In the genomic region with DNA sequence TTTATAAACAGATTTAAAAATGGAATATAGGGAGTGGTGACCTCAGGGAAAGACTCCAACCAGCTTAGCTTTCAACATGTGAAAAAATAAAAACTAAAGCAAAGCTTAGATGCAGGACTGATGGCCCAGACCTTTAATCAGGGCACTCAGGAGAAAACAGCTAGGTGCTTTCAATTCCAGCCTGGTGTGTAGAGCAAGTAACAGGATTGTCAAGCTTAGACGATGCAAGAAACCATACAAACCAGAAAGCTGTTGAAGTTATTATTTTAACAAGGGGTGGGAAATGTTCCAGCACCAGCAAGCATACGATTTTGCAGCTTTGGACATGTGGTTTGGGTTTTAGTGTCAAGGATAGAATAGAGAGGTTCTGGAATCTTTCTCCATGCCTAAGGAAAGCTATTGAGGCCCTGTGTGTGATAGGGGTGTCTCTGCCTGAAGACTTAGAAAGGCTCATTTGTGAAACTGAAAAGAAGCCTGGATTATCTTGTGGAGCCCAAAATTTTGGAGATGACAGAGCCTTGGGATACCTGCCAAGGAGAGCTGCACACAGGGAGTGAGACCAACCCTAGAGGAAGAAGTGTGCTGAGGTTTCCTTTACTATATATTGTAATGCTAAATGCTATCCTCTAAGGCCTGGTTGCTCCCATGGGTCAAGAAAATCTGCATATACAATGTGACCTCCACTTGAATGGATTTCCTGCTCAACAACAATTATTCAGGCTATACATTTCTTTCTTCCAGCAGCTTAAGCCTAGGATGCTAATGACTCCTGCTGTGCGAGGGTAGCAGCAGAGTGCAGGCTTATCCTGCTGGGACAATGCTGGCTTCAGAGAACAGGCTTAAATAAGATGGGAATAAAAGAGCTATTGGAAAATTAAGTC, we compare ENCODE assay signal across 20 mouse cellular contexts.
A peak's percentile ranks its signal among the peaks of the same experiment; 100 is the strongest.
DNase-seq lines count a peak whose midpoint lies in the region; ATAC-seq and TF ChIP-seq lines count a peak whose summit lies in the region.
"Had no signal": no experiment of that assay in that cellular context is flagged by ENCODE, and none has a peak within 500 bp of the region (broad histone marks: within the 10 kb centered on the region; RNA-seq: fewer than 3 reads in every experiment).

No protein-coding gene starts in this region.

- H3K4me1 ChIP-seq in hindbrain, embryonic 12.5 days = 0 out of 2 replicates have a peak, but pooled peaks cover 3% of the 10 kb centered on the region
- no peaks in the 10 kb centered on the region for H3K4me1 ChIP-seq in hindbrain, embryonic 16.5 days (ENCODE audit: control insufficient read depth, insufficient read depth, low read depth, low read length)
- H3K4me1 ChIP-seq in forebrain, embryonic 14.5 days (ENCODE audit: control insufficient read depth, insufficient read depth, low read length) = no peaks in the 10 kb centered on the region
- no peaks in the 10 kb centered on the region for H3K4me1 ChIP-seq in midbrain, embryonic 16.5 days (ENCODE audit: control insufficient read depth, insufficient read depth, low read length)
- H3K4me1 ChIP-seq: embryonic facial prominence, embryonic 13.5 days; hindbrain, embryonic 15.5 days; megakaryocyte, embryonic 14.5 days; neural tube, embryonic 12.5 days had no signal

- no peak for TF ChIP-seq CTCF in brain, embryonic 14.5 days (IDR thresholded peaks at IDR 0.05; ENCODE audit: borderline replicate concordance, extremely low read depth, insufficient read depth, insufficient read length)

- peak; percentile 89 for DNase-seq in brain, embryonic 14.5 days (ENCODE audit: low read depth)
- DNase-seq in forebrain, embryonic 14.5 days (ENCODE audit: low spot score) = peak; percentile 64
- DNase-seq in gastrocnemius, postnatal 4 days (ENCODE audit: low spot score in 2 of 2) = no peak
- DNase-seq in right cerebral cortex, postnatal 10 days (ENCODE audit: low spot score in 2 of 2) = no peak
- no peak for DNase-seq in left cerebral cortex, adult 9 months (ENCODE audit: low spot score in 2 of 2)
- DNase-seq: adrenal gland, postnatal 25 days; gastrocnemius, postnatal 36 days; kidney, adult 9 months; liver; lung, embryonic 14.5 days; thymus, postnatal 4 days had no signal

- TF ChIP-seq POLR2A in brain, embryonic 14.5 days (IDR thresholded peaks at IDR 0.05; ENCODE audit: borderline replicate concordance, extremely low read depth, insufficient read depth, insufficient read length, poor library complexity, severe bottlenecking) = no peak

- no peak overlapping the region for H3K4me2 ChIP-seq in hindbrain, embryonic 12.5 days (replicated peaks)
- H3K4me2 ChIP-seq in hindbrain, embryonic 16.5 days (ENCODE audit: low read length) = no peak overlapping the region
- no peak overlapping the region for H3K4me2 ChIP-seq in forebrain, embryonic 14.5 days (ENCODE audit: low read length)
- no peak overlapping the region for H3K4me2 ChIP-seq in midbrain, embryonic 16.5 days (ENCODE audit: low read length)
- H3K4me2 ChIP-seq: embryonic facial prominence, embryonic 13.5 days; hindbrain, embryonic 15.5 days; lung, embryonic 14.5 days; neural tube, embryonic 12.5 days had no signal

- H3K27ac ChIP-seq in hindbrain, embryonic 12.5 days = no peak overlapping the region
- no peak overlapping the region for H3K27ac ChIP-seq in hindbrain, embryonic 16.5 days (ENCODE audit: low read depth, low read length)
- H3K27ac ChIP-seq in forebrain, embryonic 14.5 days (ENCODE audit: low read depth, low read length) = no peak overlapping the region
- H3K27ac ChIP-seq in midbrain, embryonic 16.5 days (ENCODE audit: low read length) = no peak overlapping the region
- H3K27ac ChIP-seq: embryonic facial prominence, embryonic 13.5 days; hindbrain, embryonic 15.5 days; neural tube, embryonic 12.5 days; stomach, postnatal 0 days had no signal

- no peak overlapping the region for H3K9ac ChIP-seq in hindbrain, embryonic 12.5 days
- no peak overlapping the region for H3K9ac ChIP-seq in hindbrain, embryonic 16.5 days (ENCODE audit: low read depth, low read length)
- H3K9ac ChIP-seq in forebrain, embryonic 14.5 days (ENCODE audit: low read length) = no peak overlapping the region
- H3K9ac ChIP-seq in midbrain, embryonic 16.5 days (ENCODE audit: low read depth, low read length) = no peak overlapping the region
- H3K9ac ChIP-seq: embryonic facial prominence, embryonic 13.5 days; hindbrain, embryonic 15.5 days; lung, embryonic 14.5 days; neural tube, embryonic 12.5 days had no signal

- H3K36me3 ChIP-seq in hindbrain, embryonic 12.5 days = no peaks in the 10 kb centered on the region
- H3K36me3 ChIP-seq in hindbrain, embryonic 16.5 days (ENCODE audit: control insufficient read depth, insufficient read depth, low read length) = no peaks in the 10 kb centered on the region
- H3K36me3 ChIP-seq in forebrain, embryonic 14.5 days (ENCODE audit: control insufficient read depth, insufficient read depth, low read length) = no peaks in the 10 kb centered on the region
- H3K36me3 ChIP-seq in midbrain, embryonic 16.5 days (ENCODE audit: control insufficient read depth, insufficient read depth, low read length) = no peaks in the 10 kb centered on the region
- H3K36me3 ChIP-seq: embryonic facial prominence, embryonic 13.5 days; hindbrain, embryonic 15.5 days; neural tube, embryonic 12.5 days had no signal

- no peaks in the 10 kb centered on the region for H3K27me3 ChIP-seq in hindbrain, embryonic 12.5 days
- H3K27me3 ChIP-seq in hindbrain, embryonic 16.5 days (replicated peaks; ENCODE audit: control insufficient read depth, insufficient read depth, low read length) = no peaks in the 10 kb centered on the region
- H3K27me3 ChIP-seq in forebrain, embryonic 14.5 days (replicated peaks; ENCODE audit: control insufficient read depth, insufficient read depth, low read length) = no peaks in the 10 kb centered on the region
- H3K27me3 ChIP-seq in midbrain, embryonic 16.5 days (ENCODE audit: control insufficient read depth, insufficient read depth, low read depth, low read length) = no peaks in the 10 kb centered on the region
- H3K27me3 ChIP-seq: CH12.LX; embryonic facial prominence, embryonic 13.5 days; hindbrain, embryonic 15.5 days; megakaryocyte, embryonic 14.5 days; neural tube, embryonic 12.5 days had no signal

- peak; percentile 82; the same call in 1 of the 2 replicates for ATAC-seq in hindbrain, embryonic 12.5 days (ENCODE audit: low FRiP score)
- no peak for ATAC-seq in hindbrain, embryonic 16.5 days
- ATAC-seq in forebrain, embryonic 14.5 days = peak; percentile 90
- peak; percentile 86 for ATAC-seq in midbrain, embryonic 16.5 days

- H3K9me3 ChIP-seq in hindbrain, embryonic 12.5 days (replicated peaks) = no peaks in the 10 kb centered on the region
- no peaks in the 10 kb centered on the region for H3K9me3 ChIP-seq in hindbrain, embryonic 16.5 days (ENCODE audit: control insufficient read depth, low read length)
- no peaks in the 10 kb centered on the region for H3K9me3 ChIP-seq in forebrain, embryonic 14.5 days (replicated peaks; ENCODE audit: control insufficient read depth, low read length)
- no peaks in the 10 kb centered on the region for H3K9me3 ChIP-seq in midbrain, embryonic 16.5 days (replicated peaks; ENCODE audit: control insufficient read depth, low read length, poor library complexity, severe bottlenecking)
- H3K9me3 ChIP-seq: embryonic facial prominence, embryonic 13.5 days; megakaryocyte, embryonic 14.5 days; neural tube, embryonic 12.5 days had no signal

- H3K4me3 ChIP-seq in hindbrain, embryonic 12.5 days = no peak overlapping the region
- H3K4me3 ChIP-seq in hindbrain, embryonic 16.5 days (ENCODE audit: low read length) = no peak overlapping the region
- H3K4me3 ChIP-seq in forebrain, embryonic 14.5 days (ENCODE audit: low read depth, low read length) = no peak overlapping the region
- no peak overlapping the region for H3K4me3 ChIP-seq in midbrain, embryonic 16.5 days (ENCODE audit: low read depth, low read length)
- H3K4me3 ChIP-seq: embryonic facial prominence, embryonic 13.5 days; hindbrain, embryonic 15.5 days; megakaryocyte, embryonic 14.5 days; neural tube, embryonic 12.5 days had no signal

- WGBS in hindbrain, embryonic 12.5 days = 21% methylated on average over 3 of the region's 3 CpGs
- WGBS in hindbrain, embryonic 16.5 days = 25% methylated on average over 3 of the region's 3 CpGs
- 1% methylated on average over 3 of the region's 3 CpGs for WGBS in forebrain, embryonic 14.5 days
- WGBS in midbrain, embryonic 16.5 days = 7% methylated on average over 3 of the region's 3 CpGs

Comparison
In these comparisons a context has a peak if more than half of its experiments do, and no peak if none do; other contexts are left out.
1. DNase-seq: peak in brain, embryonic 14.5 days (single experiment) and forebrain, embryonic 14.5 days (single experiment); none in gastrocnemius, postnatal 4 days (0 of 2), right cerebral cortex, postnatal 10 days (0 of 2) and left cerebral cortex, adult 9 months (0 of 2).